Mouse (Mus musculus): ENCODE results near the gene N4bp2l2.

N4bp2l2 gene

GRCm38 (mm10) chr5:150598202-150599119, 67.5 kb downstream of the N4bp2l2 start:
- DNase-seq (ENCODE audit: low spot score in 2 of 2) = no peak

DNA sequence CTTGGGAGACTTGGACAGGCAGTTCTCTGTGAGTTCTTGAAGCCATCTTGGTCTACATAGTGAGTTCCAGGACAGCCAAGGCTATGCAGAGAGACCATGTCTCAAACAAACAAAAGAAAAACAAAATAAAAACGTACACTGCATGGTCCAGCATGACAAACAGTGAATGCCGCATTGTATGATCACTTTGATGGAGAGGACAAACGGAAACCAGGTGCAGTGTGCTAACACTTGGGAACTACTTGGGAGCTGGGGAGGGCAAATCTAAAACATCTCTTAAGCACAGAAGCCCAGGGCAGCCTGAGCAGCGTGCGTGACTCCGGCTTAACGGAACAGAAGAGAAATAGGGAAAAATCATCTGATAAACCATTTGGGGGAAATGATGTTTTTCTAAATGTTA, 68.9 kb downstream of the N4bp2l2 start, which contains the start of gene N4bp2l1:
Gene N4bp2l1, minus strand, starts transcription at position 101 of the 400 bp plus-strand sequence.
- DNase-seq (ENCODE audit: low spot score in 2 of 2) = no peak

DNA sequence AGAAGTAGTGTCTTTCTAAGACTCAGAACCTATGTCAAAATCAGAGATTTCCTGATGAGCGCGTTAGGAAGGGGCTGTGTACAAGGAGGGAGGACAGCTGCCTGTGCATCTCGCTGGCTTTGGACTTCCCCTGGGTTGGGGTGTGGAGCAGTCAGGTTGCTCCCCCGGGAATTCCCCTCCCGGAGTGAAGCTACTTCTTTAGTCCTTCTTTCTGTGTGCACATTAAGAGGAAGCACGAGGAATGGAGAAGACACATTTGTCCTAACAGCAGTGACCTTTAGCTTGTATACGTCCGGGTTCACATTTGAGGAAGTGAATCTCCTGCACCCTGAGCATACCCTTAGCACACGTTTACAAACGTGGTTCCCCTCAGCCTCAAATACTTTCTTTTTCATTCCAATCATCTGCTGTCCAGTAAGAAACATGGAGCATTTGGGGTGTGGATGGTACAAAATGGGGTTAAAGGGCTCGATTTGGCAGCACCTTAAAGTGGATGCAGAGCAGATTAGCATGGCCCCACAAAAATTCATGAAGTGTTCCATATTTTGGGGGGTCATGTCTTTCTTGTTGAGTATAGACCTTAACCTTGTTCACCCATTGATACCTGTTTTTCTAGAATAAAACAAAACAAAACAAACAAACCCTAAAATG, 70.5 kb downstream of the N4bp2l2 start:
- DNase-seq (ENCODE audit: low spot score in 2 of 2) = no peak

GRCm38 (mm10) chr5:150594649-150595339, 71.2 kb downstream of the N4bp2l2 start:
- DNase-seq (ENCODE audit: low spot score in 2 of 2) = peak in 1 of 2 experiments; percentile 32

GRCm38 (mm10) chr5:150593756-150594648, 72.0 kb downstream of the N4bp2l2 start:
- DNase-seq (ENCODE audit: low spot score in 2 of 2) = peak; percentile 36 to 48

- DNase-seq (ENCODE audit: low spot score in 2 of 2) = no peak
Measured at GRCm38 (mm10) chr5:150592904-150593755, 72.9 kb downstream of the N4bp2l2 start.

- DNase-seq (ENCODE audit: low spot score in 2 of 2) = no peak
Measured at GRCm38 (mm10) chr5:150592186-150592903, 73.6 kb downstream of the N4bp2l2 start.

DNA sequence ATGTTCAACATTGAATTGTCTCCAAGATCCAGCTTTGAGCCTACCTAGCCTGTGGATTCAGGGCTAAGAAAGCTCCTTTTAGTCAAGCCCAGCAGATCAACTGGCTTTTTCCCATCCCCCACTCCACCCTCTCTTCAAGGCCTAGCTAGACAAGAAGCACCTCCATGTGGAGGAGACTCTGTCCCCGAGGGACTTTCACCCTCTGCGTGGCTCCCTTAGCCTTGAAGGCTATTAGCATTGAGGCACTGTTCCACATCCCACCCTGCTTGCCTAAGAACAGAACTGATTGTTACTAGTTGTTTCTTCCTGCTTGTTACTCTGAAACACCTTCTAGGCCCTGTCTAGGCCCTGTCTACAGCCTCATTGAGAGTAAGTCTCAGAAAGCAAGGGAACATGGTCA, 76.0 kb downstream of the N4bp2l2 start:
- no peak for DNase-seq (ENCODE audit: low spot score in 2 of 2)

- no peak for DNase-seq (ENCODE audit: low spot score in 2 of 2)
Measured at GRCm38 (mm10) chr5:150584337-150584729, 81.7 kb downstream of the N4bp2l2 start.

- DNase-seq (ENCODE audit: low spot score in 2 of 2) = no peak
Measured at GRCm38 (mm10) chr5:150583622-150584336, 82.2 kb downstream of the N4bp2l2 start.

GRCm38 (mm10) chr5:150583181-150583580, 82.8 kb downstream of the N4bp2l2 start:
- DNase-seq (ENCODE audit: low spot score in 2 of 2) = no peak

- peak in 1 of 2 experiments; percentile 40 for DNase-seq (ENCODE audit: low spot score in 2 of 2)
Measured at GRCm38 (mm10) chr5:150581180-150581579, 84.8 kb downstream of the N4bp2l2 start.

DNA sequence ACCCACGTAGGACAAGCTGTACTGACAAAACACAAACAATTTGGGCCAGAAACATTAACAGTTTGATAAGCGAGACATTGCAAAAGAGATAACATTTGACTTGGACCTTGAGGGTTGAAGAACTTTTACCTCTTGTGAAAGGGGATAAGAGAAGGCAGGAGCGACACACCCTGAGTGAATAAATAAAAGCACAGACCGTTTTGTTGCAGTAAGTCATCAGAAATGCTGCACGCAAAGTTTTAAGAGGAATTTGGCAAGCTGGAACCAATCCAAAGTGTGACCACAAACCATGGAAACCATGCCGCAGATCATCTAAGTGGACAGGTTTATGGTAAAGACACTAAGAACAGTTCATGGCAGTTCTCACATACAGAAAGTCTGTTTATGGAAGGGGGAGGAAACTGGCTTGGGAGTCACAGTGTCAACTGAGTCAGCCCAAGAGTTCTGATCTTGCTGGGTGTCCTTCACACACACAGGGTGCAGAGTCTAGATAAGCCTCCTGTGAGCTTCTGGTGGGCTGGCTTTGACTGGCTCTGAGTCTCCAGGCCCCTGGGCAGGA, 87.3 kb downstream of the N4bp2l2 start:
- DNase-seq (ENCODE audit: low spot score in 2 of 2) = no peak

- no peak for DNase-seq (ENCODE audit: low spot score in 2 of 2)
Measured at GRCm38 (mm10) chr5:150576832-150577231, 89.2 kb downstream of the N4bp2l2 start.

- DNase-seq (ENCODE audit: low spot score in 2 of 2) = no peak
Measured at GRCm38 (mm10) chr5:150574885-150575284, 91.1 kb downstream of the N4bp2l2 start.

DNA sequence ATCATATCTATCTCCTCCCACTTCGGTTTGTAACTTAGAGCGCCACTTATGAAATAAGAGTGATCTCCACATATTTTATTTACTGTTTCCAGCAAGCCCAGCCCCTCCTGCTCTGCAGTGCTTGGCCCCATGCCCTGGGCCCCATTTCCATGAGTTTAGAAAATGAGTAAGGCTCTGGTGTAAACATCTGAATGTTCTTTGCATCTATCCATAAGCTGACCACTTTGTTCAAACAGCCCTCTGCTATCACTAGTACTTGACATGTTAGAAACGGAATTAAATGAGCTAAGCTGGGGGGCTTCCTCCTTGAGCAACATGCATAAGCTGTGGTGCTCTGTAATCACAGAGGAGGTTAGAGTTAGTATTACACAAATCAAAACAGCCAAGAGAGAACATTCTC, 91.6 kb downstream of the N4bp2l2 start:
- no peak for DNase-seq (ENCODE audit: low spot score in 2 of 2)

DNA sequence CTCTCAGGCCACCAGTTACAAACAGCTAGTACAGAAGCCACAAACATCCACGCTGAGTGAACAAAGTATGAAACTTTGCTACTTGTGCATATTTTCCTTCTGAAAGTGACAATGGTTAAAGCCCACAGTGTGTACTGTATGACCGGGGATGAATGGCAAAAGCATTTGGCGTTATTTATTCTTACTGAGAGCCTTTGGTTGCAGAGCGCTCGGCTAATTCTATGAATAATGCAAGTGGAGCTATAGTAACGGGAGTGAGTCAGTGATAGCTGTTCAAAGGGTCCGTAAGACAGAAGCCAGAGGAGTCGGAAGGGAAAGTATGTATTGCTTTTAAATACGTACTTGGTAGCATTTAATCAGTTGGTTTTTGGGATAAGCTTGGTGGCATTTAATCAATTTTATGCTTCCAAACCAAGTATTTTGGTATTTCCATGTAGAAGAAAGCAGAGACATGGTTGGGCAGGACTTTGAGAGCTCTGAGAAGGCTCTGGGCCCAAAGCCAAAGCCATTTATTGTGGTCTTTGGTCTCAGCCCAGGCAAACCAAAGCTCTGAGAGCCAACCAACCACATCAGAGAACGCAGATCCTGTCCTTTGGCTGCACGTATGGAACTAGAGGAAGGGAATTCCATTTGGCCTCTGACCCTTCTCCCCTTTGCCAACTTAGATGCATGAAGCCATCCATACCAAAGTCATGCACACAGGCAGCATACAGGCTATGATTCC, 95.3 kb downstream of the N4bp2l2 start:
- DNase-seq (ENCODE audit: low spot score in 2 of 2) = peak in 1 of 2 experiments; percentile 14

DNA sequence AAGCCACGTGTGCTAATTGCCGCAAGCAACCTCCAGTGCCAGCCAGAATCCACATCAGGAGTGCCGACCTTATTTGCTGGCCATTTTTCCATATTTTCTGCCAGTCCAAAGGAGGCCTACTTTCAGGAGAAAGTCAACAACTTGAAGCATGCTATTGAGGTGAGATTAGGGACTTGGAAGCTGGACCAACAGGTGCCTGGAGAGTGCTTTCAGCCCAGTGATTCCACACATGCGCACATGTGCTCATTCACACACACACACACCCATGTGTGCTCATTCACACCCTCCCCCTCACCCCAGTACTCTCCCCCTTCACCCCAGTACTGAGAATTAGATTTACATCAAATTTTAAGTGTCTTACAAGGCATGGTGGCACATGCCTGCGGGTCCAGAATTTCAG, 99.0 kb downstream of the N4bp2l2 start:
- no peak for DNase-seq (ENCODE audit: low spot score in 2 of 2)

Data from cerebellum, postnatal 4 days (tissue).